Mouse (Mus musculus): ENCODE data around the gene Dscaml1. TPM values are rescaled to one million over a fixed set of nuclear protein-coding genes. Genes with fewer than 3 reads are reported as not detected.

Dscaml1 gene
- polyA plus RNA-seq, 1 experiment = 11.3 TPM

GRCm38 (mm10) chr9:45678664-45679026 lies 252.2 kb downstream of the Dscaml1 start:
- WGBS = 89% methylated on average over 4 of the region's 4 CpGs
- Histone ChIP-seq H3K27ac (ENCODE audit: control insufficient read depth, insufficient read depth, low read length) (no peak overlapping the region), H3K27me3 (ENCODE audit: control insufficient read depth, insufficient read depth, low read length) (no peaks in the 10 kb centered on the region), H3K4me3 (ENCODE audit: control insufficient read depth, insufficient read depth, low read length) (no peak overlapping the region), H3K36me3 (ENCODE audit: control insufficient read depth, insufficient read depth, low read length) (no peaks in the 10 kb centered on the region), H3K4me1 (replicated peaks; ENCODE audit: control insufficient read depth, insufficient read depth, low read length) (peaks cover 21% of the 10 kb centered on the region)
- no peak for DNase-seq
- TF ChIP-seq POLR2A (IDR thresholded peaks at IDR 0.05; ENCODE audit: control insufficient read depth, extremely low read depth, insufficient read depth, low read length, poor library complexity) (no peak), CTCF (IDR thresholded peaks at IDR 0.05; ENCODE audit: borderline replicate concordance, control insufficient read depth, extremely low read depth, insufficient read depth, low read length, poor library complexity) (no peak)

GRCm38 (mm10) chr9:45682461-45682998 lies 256.1 kb downstream of the Dscaml1 start:
- WGBS = 81% methylated on average over 11 of the region's 11 CpGs
- Histone ChIP-seq H3K36me3 (ENCODE audit: control insufficient read depth, insufficient read depth, low read length) (no peaks in the 10 kb centered on the region), H3K27me3 (ENCODE audit: control insufficient read depth, insufficient read depth, low read length) (no peaks in the 10 kb centered on the region), H3K4me3 (ENCODE audit: control insufficient read depth, insufficient read depth, low read length) (no peak overlapping the region), H3K4me1 (replicated peaks; ENCODE audit: control insufficient read depth, insufficient read depth, low read length) (peaks cover 5% of the 10 kb centered on the region), H3K27ac (ENCODE audit: control insufficient read depth, insufficient read depth, low read length) (no peak overlapping the region)
- no peak for DNase-seq
- TF ChIP-seq POLR2A (IDR thresholded peaks at IDR 0.05; ENCODE audit: control insufficient read depth, extremely low read depth, insufficient read depth, low read length, poor library complexity) (no peak), CTCF (IDR thresholded peaks at IDR 0.05; ENCODE audit: borderline replicate concordance, control insufficient read depth, extremely low read depth, insufficient read depth, low read length, poor library complexity) (no peak)

GRCm38 (mm10) chr9:45693424-45694237 lies 267.2 kb downstream of the Dscaml1 start:
- H3K36me3 ChIP-seq (ENCODE audit: control insufficient read depth, insufficient read depth, low read length) = no peaks in the 10 kb centered on the region
- no peak for DNase-seq
- WGBS = 37% methylated on average over 10 of the region's 10 CpGs
- no peaks in the 10 kb centered on the region for H3K4me1 ChIP-seq (replicated peaks; ENCODE audit: control insufficient read depth, insufficient read depth, low read length)
- TF ChIP-seq POLR2A (IDR thresholded peaks at IDR 0.05; ENCODE audit: control insufficient read depth, extremely low read depth, insufficient read depth, low read length, poor library complexity) (no peak), CTCF (IDR thresholded peaks at IDR 0.05; ENCODE audit: borderline replicate concordance, control insufficient read depth, extremely low read depth, insufficient read depth, low read length, poor library complexity) (no peak)
- H3K4me3 ChIP-seq (ENCODE audit: control insufficient read depth, insufficient read depth, low read length) = no peak overlapping the region
- no peaks in the 10 kb centered on the region for H3K27me3 ChIP-seq (ENCODE audit: control insufficient read depth, insufficient read depth, low read length)
- no peak overlapping the region for H3K27ac ChIP-seq (ENCODE audit: control insufficient read depth, insufficient read depth, low read length)

- Histone ChIP-seq H3K27ac (ENCODE audit: control insufficient read depth, insufficient read depth, low read length) (no peak overlapping the region), H3K4me3 (ENCODE audit: control insufficient read depth, insufficient read depth, low read length) (no peak overlapping the region), H3K27me3 (ENCODE audit: control insufficient read depth, insufficient read depth, low read length) (no peaks in the 10 kb centered on the region), H3K4me1 (replicated peaks; ENCODE audit: control insufficient read depth, insufficient read depth, low read length) (no peaks in the 10 kb centered on the region), H3K36me3 (ENCODE audit: control insufficient read depth, insufficient read depth, low read length) (no peaks in the 10 kb centered on the region)
- TF ChIP-seq POLR2A (IDR thresholded peaks at IDR 0.05; ENCODE audit: control insufficient read depth, extremely low read depth, insufficient read depth, low read length, poor library complexity) (no peak), CTCF (IDR thresholded peaks at IDR 0.05; ENCODE audit: borderline replicate concordance, control insufficient read depth, extremely low read depth, insufficient read depth, low read length, poor library complexity) (no peak)
- no peak for DNase-seq
- whole genome bisulfite sequencing = 7% methylated on average over 2 of the region's 2 CpGs
Measured at GRCm38 (mm10) chr9:45694256-45694655, 267.8 kb downstream of the Dscaml1 start.

- Histone ChIP-seq H3K27me3 (ENCODE audit: control insufficient read depth, insufficient read depth, low read length) (no peaks in the 10 kb centered on the region), H3K4me1 (replicated peaks; ENCODE audit: control insufficient read depth, insufficient read depth, low read length) (no peaks in the 10 kb centered on the region), H3K27ac (ENCODE audit: control insufficient read depth, insufficient read depth, low read length) (no peak overlapping the region), H3K4me3 (ENCODE audit: control insufficient read depth, insufficient read depth, low read length) (no peak overlapping the region), H3K36me3 (ENCODE audit: control insufficient read depth, insufficient read depth, low read length) (no peaks in the 10 kb centered on the region)
- DNase-seq = no peak
- TF ChIP-seq POLR2A (IDR thresholded peaks at IDR 0.05; ENCODE audit: control insufficient read depth, extremely low read depth, insufficient read depth, low read length, poor library complexity) (no peak), CTCF (IDR thresholded peaks at IDR 0.05; ENCODE audit: borderline replicate concordance, control insufficient read depth, extremely low read depth, insufficient read depth, low read length, poor library complexity) (no peak)
- WGBS = 93% methylated on average over 10 of the region's 10 CpGs
Measured at GRCm38 (mm10) chr9:45699171-45699570, 272.7 kb downstream of the Dscaml1 start.

- Histone ChIP-seq H3K4me1 (replicated peaks; ENCODE audit: control insufficient read depth, insufficient read depth, low read length) (no peaks in the 10 kb centered on the region), H3K36me3 (ENCODE audit: control insufficient read depth, insufficient read depth, low read length) (no peaks in the 10 kb centered on the region), H3K27me3 (ENCODE audit: control insufficient read depth, insufficient read depth, low read length) (no peaks in the 10 kb centered on the region), H3K4me3 (ENCODE audit: control insufficient read depth, insufficient read depth, low read length) (no peak overlapping the region), H3K27ac (ENCODE audit: control insufficient read depth, insufficient read depth, low read length) (no peak overlapping the region)
- no peak for DNase-seq
- WGBS = 90% methylated on average over 3 of the region's 3 CpGs
- TF ChIP-seq CTCF (IDR thresholded peaks at IDR 0.05; ENCODE audit: borderline replicate concordance, control insufficient read depth, extremely low read depth, insufficient read depth, low read length, poor library complexity) (no peak), POLR2A (IDR thresholded peaks at IDR 0.05; ENCODE audit: control insufficient read depth, extremely low read depth, insufficient read depth, low read length, poor library complexity) (no peak)
Measured at GRCm38 (mm10) chr9:45703236-45703635, 276.8 kb downstream of the Dscaml1 start.

Measured in thymus, adult 2 months (tissue).